Mouse (Mus musculus): ENCODE data around the gene Grk3.

The Grk3 gene

DNA sequence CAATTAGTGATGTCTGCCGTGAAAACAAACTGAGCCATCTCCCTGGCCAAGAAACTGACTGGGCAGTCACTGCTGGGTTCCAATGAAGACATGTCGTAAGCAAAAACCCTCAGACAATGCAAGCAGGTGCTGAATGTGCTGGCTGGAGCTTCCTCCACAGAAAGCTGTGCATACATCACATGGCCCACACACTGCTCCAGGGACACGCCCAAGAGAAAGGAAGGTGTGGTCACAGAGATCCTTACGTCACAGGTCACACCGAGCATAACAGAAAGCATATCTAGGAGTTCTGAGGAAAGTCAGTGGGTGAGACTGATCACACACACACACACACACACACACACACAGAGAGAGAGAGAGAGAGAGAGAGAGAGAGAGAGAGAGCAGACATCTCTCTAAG, 147.0 kb downstream of the Grk3 start:
- no peak for DNase-seq (ENCODE audit: low spot score)

DNA sequence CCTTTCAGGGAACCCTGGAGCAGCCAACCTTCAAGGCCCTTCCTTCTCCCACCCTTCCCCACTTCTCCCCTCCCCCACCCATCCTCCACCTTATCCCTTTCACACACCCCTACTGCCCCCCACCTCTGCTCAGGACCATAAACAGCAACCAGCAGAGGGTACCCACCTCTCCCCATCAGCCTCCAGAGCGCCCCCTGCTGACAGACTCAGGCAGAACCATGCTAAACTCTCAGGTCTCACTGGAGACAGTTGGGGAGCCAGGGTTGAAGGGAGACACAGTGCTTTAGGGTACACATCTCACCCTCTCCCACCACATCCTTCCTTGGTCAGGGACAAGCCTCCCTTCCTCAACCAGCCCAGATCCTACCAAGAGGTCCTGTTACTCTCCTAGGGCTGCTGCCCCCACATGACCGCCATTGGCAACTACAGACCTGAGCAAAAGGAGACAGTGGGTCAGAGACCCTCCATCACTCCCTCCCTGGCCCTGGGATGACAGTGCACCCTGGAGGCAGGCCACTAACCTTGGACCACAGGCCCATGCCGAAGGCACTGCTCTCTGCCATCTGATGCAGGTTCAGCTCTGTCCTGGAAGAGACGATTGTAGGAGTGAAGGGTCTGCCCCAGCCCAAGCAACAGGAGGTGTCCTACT, 150.7 kb downstream of the Grk3 start:
- no peak for DNase-seq (ENCODE audit: low spot score)

Measured in ovary, postnatal 10 days (tissue).